Mouse (Mus musculus) adrenal gland, adult 18-20 months (tissue): ENCODE data around the gene Uqcr11. TPM values are rescaled to one million over a fixed set of nuclear protein-coding genes. Genes with fewer than 3 reads are reported as not detected.

ENCODE experiments used
- DNase-seq, 2 experiments: peaks; one replicate each; pipeline ENCODE4 v3.0.0; 2021 to 2022; ENCODE audit warnings: low spot score in 2 of 2
- long read RNA-seq, 2 experiments: library from polyadenylated mRNA; stranded (forward); transcript quantifications; one replicate each; pipeline ENCODE4 v2.0.0; 2021
- total RNA-seq, 2 experiments: library from RNA; stranded (reverse); gene quantifications; 1 replicate in 1 of 2; 2 replicates in 1 of 2; pipeline ENCODE4 v1.2.3; 2021

The Uqcr11 gene
- 1,000 to 10,000 TPM in 1 of 2 experiments, 100 to 1,000 TPM in 1; 797 to 1,071 TPM for total RNA-seq
- long read RNA-seq, experiment 1, transcript Uqcr11-201 (3 exons, 445 nt) = major isoform, 96 of 98 reads
- long read RNA-seq, experiment 1, partial matches to known transcripts = 1 of 98 reads
- long read RNA-seq, experiment 1, other reads (novel, unspliced or antisense) = 0 of 98 reads
- long read RNA-seq, experiment 2, transcript Uqcr11-201 (3 exons, 445 nt) = major isoform, 375 of 402 reads
- long read RNA-seq, experiment 2, partial matches to known transcripts = 15 of 402 reads
- long read RNA-seq, experiment 2, other reads (novel, unspliced or antisense) = 8 of 402 reads

GRCm38 (mm10) chr10:80406684-80407501 lies at the start of gene Uqcr11:
Gene Uqcr11, minus strand, starts transcription at chr10:80406830.
- peak; percentile 91 to 92 for DNase-seq

GRCm38 (mm10) chr10:80455697-80456096 lies 49.1 kb upstream of the Uqcr11 start:
- DNase-seq = no peak

GRCm38 (mm10) chr10:80454781-80455180 lies 48.2 kb upstream of the Uqcr11 start:
- no peak for DNase-seq

GRCm38 (mm10) chr10:80453601-80454000 lies 47.0 kb upstream of the Uqcr11 start:
- DNase-seq = no peak

- DNase-seq = no peak
These were observed 44.0 kb upstream of the Uqcr11 start for GRCm38 (mm10) chr10:80450599-80450998.

- peak; percentile 76 to 80 for DNase-seq
These were observed 39.4 kb upstream of the Uqcr11 start for GRCm38 (mm10) chr10:80445898-80446601.

GRCm38 (mm10) chr10:80445052-80445451 lies 38.4 kb upstream of the Uqcr11 start:
- no peak for DNase-seq

- DNase-seq = peak in 1 of 2 experiments; percentile 42
These were observed 37.9 kb upstream of the Uqcr11 start for GRCm38 (mm10) chr10:80444339-80445045.

GRCm38 (mm10) chr10:80443575-80444278 lies 37.1 kb upstream of the Uqcr11 start:
- DNase-seq = no peak

- no peak for DNase-seq
These were observed 36.4 kb upstream of the Uqcr11 start for GRCm38 (mm10) chr10:80442989-80443388.

- DNase-seq = no peak
These were observed 35.0 kb upstream of the Uqcr11 start for GRCm38 (mm10) chr10:80441598-80441997.

- DNase-seq = no peak
These were observed 33.4 kb upstream of the Uqcr11 start for GRCm38 (mm10) chr10:80440031-80440430.

- DNase-seq = no peak
These were observed 31.3 kb upstream of the Uqcr11 start for GRCm38 (mm10) chr10:80437973-80438372.

GRCm38 (mm10) chr10:80436276-80436675 lies 29.6 kb upstream of the Uqcr11 start:
- no peak for DNase-seq

GRCm38 (mm10) chr10:80435764-80436163 lies 29.1 kb upstream of the Uqcr11 start:
- peak in 1 of 2 experiments; percentile 32 for DNase-seq

GRCm38 (mm10) chr10:80434823-80435222 lies 28.2 kb upstream of the Uqcr11 start:
- DNase-seq = no peak

- no peak for DNase-seq
These were observed 27.6 kb upstream of the Uqcr11 start for GRCm38 (mm10) chr10:80434233-80434592.

GRCm38 (mm10) chr10:80433513-80434232 lies 27.0 kb upstream of the Uqcr11 start, which contains the start of gene Tcf3:
Gene Tcf3, minus strand, starts transcription at chr10:80433647.
- peak; percentile 96 for DNase-seq

- no peak for DNase-seq
These were observed 26.4 kb upstream of the Uqcr11 start for GRCm38 (mm10) chr10:80432936-80433512.
